ENCODE assay signal across 29 mouse cellular contexts in the genomic region with DNA sequence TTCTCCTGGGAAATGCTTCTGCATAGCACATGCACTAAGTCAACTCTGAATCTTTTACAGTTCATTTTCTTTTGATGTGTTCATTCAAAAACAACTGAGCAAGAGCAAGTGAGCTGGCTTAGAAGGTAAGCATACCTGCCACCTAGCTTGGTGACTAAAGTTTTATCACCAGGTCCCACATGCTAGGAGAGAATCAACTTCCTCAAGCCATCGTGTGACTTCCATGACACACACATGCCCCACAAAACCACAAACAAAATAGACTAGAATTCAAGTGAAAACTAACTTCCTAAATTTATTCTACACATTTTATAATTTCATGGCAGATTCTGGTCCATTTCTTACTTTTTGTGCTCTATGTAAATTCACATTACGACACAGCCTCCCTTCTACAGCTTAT.
DNase-seq lines count a peak whose midpoint lies in the region; ATAC-seq and TF ChIP-seq lines count a peak whose summit lies in the region.
"Had no signal": no experiment of that assay in that cellular context is flagged by ENCODE, and none has a peak within 500 bp of the region (broad histone marks: within the 10 kb centered on the region; RNA-seq: fewer than 3 reads in every experiment).

No protein-coding gene starts in this region.

- TF ChIP-seq RAD21 in MEL (IDR thresholded peaks at IDR 0.05; ENCODE audit: low read depth, low read length), result no peak

- no peak for DNase-seq in lung, postnatal 0 days (ENCODE audit: low spot score)
- no peak for DNase-seq in lung, adult 18-20 months
- DNase-seq in MEL (ENCODE audit: low read depth, low spot score), result peak; percentile 67
- DNase-seq in left cerebral cortex, postnatal 36 days (ENCODE audit: low spot score in 2 of 2), result no peak
- DNase-seq in ovary, postnatal 36 days (ENCODE audit: low spot score), result no peak
- DNase-seq: adrenal gland, adult 2 months; adrenal gland, postnatal 14 days; cerebellum, adult 11 months; cerebellum, adult 2 months; cerebellum, adult 9-11 months; cerebellum, postnatal 25 days; embryo, embryonic 11 days; forebrain, postnatal 0 days; gastrocnemius, adult 2 months; gastrocnemius, postnatal 14 days; heart, adult 18-20 months; heart, postnatal 10 days; heart, postnatal 36 days had no signal

- ATAC-seq in lung, postnatal 0 days, result peak; percentile 28
- ATAC-seq in common myeloid progenitor, adult 5-6 weeks (replicated peaks; ENCODE audit: low read depth, poor library complexity, severe bottlenecking), result peak; percentile 90
- peak; percentile 76 for ATAC-seq in megakaryocyte progenitor cell, adult 5-6 weeks (replicated peaks; ENCODE audit: poor library complexity)
- ATAC-seq in forebrain, embryonic 13.5 days, result no peak
- ATAC-seq: forebrain, postnatal 0 days had no signal

- TF ChIP-seq CTCF in lung, postnatal 0 days (IDR thresholded peaks at IDR 0.05), result no peak
- TF ChIP-seq CTCF in MEL (IDR thresholded peaks at IDR 0.05 in 2 of 3, conservative IDR thresholded peaks at IDR 0.05 in 1 of 3; ENCODE audit: control insufficient read depth in 1 of 3, insufficient read depth in 1 of 3, low read depth in 2 of 3, low read length in 3 of 3, poor library complexity in 1 of 3, severe bottlenecking in 1 of 3), result no peak

- H3K27me3 ChIP-seq in lung, postnatal 0 days (replicated peaks; ENCODE audit: insufficient read depth, low read length), result no peaks in the 10 kb centered on the region
- H3K27me3 ChIP-seq in MEL (ENCODE audit: control insufficient read depth in 1 of 2, insufficient read depth in 2 of 2, low read length in 2 of 2), result no peaks in the 10 kb centered on the region
- no peaks in the 10 kb centered on the region for H3K27me3 ChIP-seq in forebrain, embryonic 13.5 days
- H3K27me3 ChIP-seq: embryonic facial prominence, embryonic 13.5 days; forebrain, embryonic 12.5 days; heart, embryonic 12.5 days; heart, embryonic 15.5 days; hindbrain, embryonic 12.5 days; hindbrain, embryonic 15.5 days had no signal

- H3K9me3 ChIP-seq in lung, postnatal 0 days (ENCODE audit: low read length), result no peaks in the 10 kb centered on the region
- no peaks in the 10 kb centered on the region for H3K9me3 ChIP-seq in MEL (replicated peaks; ENCODE audit: insufficient read depth, low read length)
- H3K9me3 ChIP-seq in forebrain, embryonic 13.5 days (replicated peaks), result no peaks in the 10 kb centered on the region
- H3K9me3 ChIP-seq: embryonic facial prominence, embryonic 10.5 days; embryonic facial prominence, embryonic 13.5 days; forebrain, embryonic 12.5 days; heart, embryonic 12.5 days; heart, embryonic 15.5 days; hindbrain, embryonic 12.5 days; hindbrain, embryonic 15.5 days had no signal

- 64% methylated on average over 2 of the region's 2 CpGs for WGBS in lung, postnatal 0 days
- WGBS in forebrain, embryonic 13.5 days, result 91% methylated on average over 2 of the region's 2 CpGs

- no peaks in the 10 kb centered on the region for H3K79me2 ChIP-seq in MEL (ENCODE audit: control insufficient read depth, insufficient read depth, low read length, poor library complexity)

- no peaks in the 10 kb centered on the region for H3K4me1 ChIP-seq in lung, postnatal 0 days (ENCODE audit: insufficient read depth, low read depth, low read length)
- H3K4me1 ChIP-seq in MEL (ENCODE audit: control insufficient read depth in 1 of 2, insufficient read depth in 2 of 2, low read length in 2 of 2), result peaks cover 0 to 3% of the 10 kb centered on the region in 2 experiments; a peak in 1 of 4 replicates
- no peaks in the 10 kb centered on the region for H3K4me1 ChIP-seq in forebrain, embryonic 13.5 days
- H3K4me1 ChIP-seq: embryonic facial prominence, embryonic 10.5 days; embryonic facial prominence, embryonic 13.5 days; forebrain, embryonic 12.5 days; heart, embryonic 12.5 days; hindbrain, embryonic 12.5 days; hindbrain, embryonic 15.5 days had no signal

- no peak overlapping the region for H3K9ac ChIP-seq in lung, postnatal 0 days (replicated peaks; ENCODE audit: low read depth)
- H3K9ac ChIP-seq in MEL (ENCODE audit: control insufficient read depth, low read depth, low read length, poor library complexity, severe bottlenecking), result no peak overlapping the region
- H3K9ac ChIP-seq in forebrain, embryonic 13.5 days, result no peak overlapping the region
- H3K9ac ChIP-seq: embryonic facial prominence, embryonic 13.5 days; forebrain, embryonic 12.5 days; forebrain, postnatal 0 days; heart, embryonic 12.5 days; heart, embryonic 15.5 days; hindbrain, embryonic 12.5 days; hindbrain, embryonic 15.5 days had no signal

- no peak for TF ChIP-seq EP300 in lung, postnatal 0 days (IDR thresholded peaks at IDR 0.05)
- TF ChIP-seq EP300 in MEL (IDR thresholded peaks at IDR 0.05; ENCODE audit: low read depth in 1 of 2, low read length in 2 of 2), result peak; percentile 49 to 66

- TF ChIP-seq POLR2A in MEL (IDR thresholded peaks at IDR 0.05; ENCODE audit: control insufficient read depth in 1 of 2, insufficient read depth in 1 of 2, low read depth in 1 of 2, low read length in 2 of 2, poor library complexity in 1 of 2), result no peak

- intact Hi-C loops in left cerebral cortex, postnatal 36 days (cut with DNase I), result no loop called here

- H3K4me3 ChIP-seq in lung, postnatal 0 days (ENCODE audit: low read depth, low read length), result no peak overlapping the region
- H3K4me3 ChIP-seq in MEL (ENCODE audit: control insufficient read depth in 1 of 2, insufficient read depth in 1 of 2, low read depth in 2 of 2, low read length in 2 of 2), result no peak overlapping the region
- H3K4me3 ChIP-seq in forebrain, embryonic 13.5 days, result no peak overlapping the region
- H3K4me3 ChIP-seq: embryonic facial prominence, embryonic 10.5 days; embryonic facial prominence, embryonic 13.5 days; erythroblast, embryonic 14.5 days; forebrain, embryonic 12.5 days; gastrocnemius, adult 2 months; heart, embryonic 12.5 days; heart, embryonic 15.5 days; hindbrain, embryonic 12.5 days; hindbrain, embryonic 15.5 days had no signal

- no peak overlapping the region for H3K27ac ChIP-seq in lung, postnatal 0 days (ENCODE audit: low read length)
- no peak overlapping the region for H3K27ac ChIP-seq in MEL (ENCODE audit: control insufficient read depth, low read depth, low read length)
- H3K27ac ChIP-seq in forebrain, embryonic 13.5 days, result no peak overlapping the region
- H3K27ac ChIP-seq: embryonic facial prominence, embryonic 10.5 days; embryonic facial prominence, embryonic 13.5 days; forebrain, embryonic 12.5 days; gastrocnemius, adult 2 months; heart, embryonic 15.5 days; hindbrain, embryonic 12.5 days; hindbrain, embryonic 15.5 days had no signal

- no peaks in the 10 kb centered on the region for H3K36me3 ChIP-seq in lung, postnatal 0 days (ENCODE audit: insufficient read depth, low read length)
- H3K36me3 ChIP-seq in MEL (ENCODE audit: control insufficient read depth in 1 of 2, insufficient read depth in 2 of 2, low read length in 2 of 2), result peaks cover 0 to 3% of the 10 kb centered on the region in 2 experiments; a peak in 2 of 4 replicates
- H3K36me3 ChIP-seq in forebrain, embryonic 13.5 days (ENCODE audit: poor library complexity, severe bottlenecking), result peaks cover 22% of the 10 kb centered on the region

- no peak overlapping the region for H3K4me2 ChIP-seq in lung, postnatal 0 days (replicated peaks; ENCODE audit: low read depth, low read length)
- H3K4me2 ChIP-seq in forebrain, embryonic 13.5 days, result no peak overlapping the region
- H3K4me2 ChIP-seq: embryonic facial prominence, embryonic 13.5 days; forebrain, embryonic 12.5 days; heart, embryonic 12.5 days; heart, embryonic 15.5 days; hindbrain, embryonic 12.5 days; hindbrain, embryonic 15.5 days had no signal

TF ChIP-seq in MEL, 35 proteins besides CTCF, POLR2A, EP300 and RAD21:
- TF ChIP-seq ELF1 (IDR thresholded peaks at IDR 0.05; ENCODE audit: low read depth, low read length), result no peak
- TF ChIP-seq USF1 (IDR thresholded peaks at IDR 0.05; ENCODE audit: low read depth, low read length), result no peak
- no peak for TF ChIP-seq CHD2 (IDR thresholded peaks at IDR 0.05; ENCODE audit: low read length)
- no peak for TF ChIP-seq MYC (IDR thresholded peaks at IDR 0.05; ENCODE audit: low read depth, low read length)
- TF ChIP-seq ZC3H11A (IDR thresholded peaks at IDR 0.05; ENCODE audit: low read depth, low read length), result no peak
- peak; percentile 43 for TF ChIP-seq TAL1 (IDR thresholded peaks at IDR 0.05; ENCODE audit: low read length)
- TF ChIP-seq SIN3A (IDR thresholded peaks at IDR 0.05; ENCODE audit: low read length), result no peak
- TF ChIP-seq ZMIZ1 (IDR thresholded peaks at IDR 0.05; ENCODE audit: low read depth, low read length), result no peak
- peak; percentile 68; the same call in 1 of the 2 replicates for TF ChIP-seq TCF12 (IDR thresholded peaks at IDR 0.05; ENCODE audit: low read depth, low read length)
- TF ChIP-seq ZNF384 (IDR thresholded peaks at IDR 0.05; ENCODE audit: low read depth, low read length), result no peak
- no peak for TF ChIP-seq MAX (IDR thresholded peaks at IDR 0.05; ENCODE audit: low read length)
- no peak; the same call in 1 of the 2 replicates for TF ChIP-seq BHLHE40 (IDR thresholded peaks at IDR 0.05; ENCODE audit: borderline replicate concordance, low read depth, low read length)
- no peak for TF ChIP-seq KAT2A (conservative IDR thresholded peaks at IDR 0.05; ENCODE audit: low read depth, low read length)
- no peak for TF ChIP-seq MAFK (IDR thresholded peaks at IDR 0.05; ENCODE audit: borderline replicate concordance, low read depth, low read length)
- TF ChIP-seq SMC3 (IDR thresholded peaks at IDR 0.05; ENCODE audit: low read depth, low read length), result no peak
- no peak; the same call in 1 of the 2 replicates for TF ChIP-seq ETS1 (IDR thresholded peaks at IDR 0.05; ENCODE audit: low read depth, low read length)
- no peak for TF ChIP-seq TBP (IDR thresholded peaks at IDR 0.05; ENCODE audit: low read depth, low read length)
- TF ChIP-seq GATA1 (IDR thresholded peaks at IDR 0.05; ENCODE audit: low read depth, low read length), result 0 out of 2 replicates have a peak, but pooled peaks have one; percentile 14
- TF ChIP-seq E2F4 (IDR thresholded peaks at IDR 0.05; ENCODE audit: borderline replicate concordance, low read depth, low read length), result no peak
- no peak for TF ChIP-seq RCOR1 (IDR thresholded peaks at IDR 0.05; ENCODE audit: low read depth, low read length)
- no peak for TF ChIP-seq MYB (IDR thresholded peaks at IDR 0.05; ENCODE audit: low read depth, low read length)
TF ChIP-seq in MEL: peak in this region for 3.
